Mouse (Mus musculus) lung, embryonic 15.5 days (tissue): ENCODE measurements at regions not wholly inside any gene's neighbourhood (a gene's known extent, or its start where the extent isn't known, plus 50 kb on each side); places are given as distances from the start of the nearest gene placed in this dataset.
"Not testable (repeated sequence)": the region's sequence is repeated elsewhere in the genome, so short reads cannot be mapped to it uniquely, and the experiment has no call there.

Experiments used
- ATAC-seq: fragments of 200-750 bp; cut with Nextera tagmentation; 2 replicates; pipeline ENCODE4 v1.8.0; 2017; ENCODE audit warnings: moderate number of reproducible peaks, borderline replicate concordance; ENCODE audit not compliant: low FRiP score, low TSS enrichment; ENCODE audit errors: extremely low read depth
- H3K27ac ChIP-seq: fragments of 300-500 bp; sonication (generic); 2 replicates; pipeline ENCODE4 v1.5.1; 2015; ENCODE audit warnings: moderate library complexity, mild to moderate bottlenecking, inconsistent platforms
- H3K27me3 ChIP-seq: fragments of 300-500 bp; sonication (generic); 2 replicates; pipeline ENCODE4 v1.6.1; 2015; ENCODE audit warnings: inconsistent platforms
- H3K36me3 ChIP-seq: fragments of 300-500 bp; sonication (generic); 2 replicates; pipeline ENCODE4 v1.6.1; 2015; ENCODE audit warnings: inconsistent platforms
- H3K4me1 ChIP-seq: fragments of 300-500 bp; sonication (generic); 2 replicates; pipeline ENCODE4 v1.6.1; 2015; ENCODE audit warnings: inconsistent platforms
- H3K4me2 ChIP-seq: fragments of 300-500 bp; sonication (generic); 2 replicates; pipeline ENCODE4 v1.6.1; 2015; ENCODE audit warnings: inconsistent platforms, mild to moderate bottlenecking, moderate library complexity
- H3K4me3 ChIP-seq: fragments of 300-500 bp; sonication (generic); 2 replicates; pipeline ENCODE4 v1.5.1; 2015; ENCODE audit warnings: mild to moderate bottlenecking, inconsistent platforms
- H3K9ac ChIP-seq: fragments of 300-500 bp; sonication (generic); 2 replicates; pipeline ENCODE4 v1.6.1; 2015; ENCODE audit warnings: inconsistent platforms
- H3K9me3 ChIP-seq: fragments of 300-500 bp; sonication (generic); 2 replicates; pipeline ENCODE4 v1.6.1; 2016; ENCODE audit warnings: inconsistent platforms
- WGBS: fragments of 180-500 bp; shearing (Covaris S2); methylation state at CpG from one replicate; pipeline ENCODE4 v1.1.7; 2015; 5-methylcytosine and 5-hydroxymethylcytosine counted together

DNA sequence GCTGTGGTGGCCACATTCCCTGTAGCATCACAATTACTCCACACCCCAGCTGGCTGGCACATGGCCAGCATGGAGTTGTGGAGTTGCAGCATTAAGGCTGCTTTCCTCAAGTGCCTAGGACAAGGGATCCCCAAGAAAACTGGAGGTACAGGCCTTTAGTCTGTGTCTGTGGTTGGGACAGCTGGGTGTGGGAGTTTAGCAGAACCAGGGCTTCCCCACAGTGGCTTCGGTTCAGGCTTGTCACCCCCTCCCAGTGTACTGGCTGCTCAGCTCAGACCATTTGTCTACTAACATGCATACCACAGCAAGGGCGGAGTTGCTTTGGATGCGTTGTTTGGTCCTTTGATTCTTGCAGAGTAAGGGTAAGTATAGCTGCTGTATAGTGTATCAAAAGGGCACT is 79.1 kb upstream of the Neurl1b start:
- H3K36me3 ChIP-seq, result no peaks in the 10 kb centered on the region
- WGBS, result 59% methylated on average over 3 of the region's 3 CpGs
- no peak for ATAC-seq
- no peaks in the 10 kb centered on the region for H3K4me1 ChIP-seq
- H3K4me2 ChIP-seq, result no peak overlapping the region
- H3K9ac ChIP-seq, result no peak overlapping the region
- H3K9me3 ChIP-seq, result no peaks in the 10 kb centered on the region
- H3K27ac ChIP-seq, result no peak overlapping the region
- H3K4me3 ChIP-seq, result no peak overlapping the region
- no peaks in the 10 kb centered on the region for H3K27me3 ChIP-seq

DNA sequence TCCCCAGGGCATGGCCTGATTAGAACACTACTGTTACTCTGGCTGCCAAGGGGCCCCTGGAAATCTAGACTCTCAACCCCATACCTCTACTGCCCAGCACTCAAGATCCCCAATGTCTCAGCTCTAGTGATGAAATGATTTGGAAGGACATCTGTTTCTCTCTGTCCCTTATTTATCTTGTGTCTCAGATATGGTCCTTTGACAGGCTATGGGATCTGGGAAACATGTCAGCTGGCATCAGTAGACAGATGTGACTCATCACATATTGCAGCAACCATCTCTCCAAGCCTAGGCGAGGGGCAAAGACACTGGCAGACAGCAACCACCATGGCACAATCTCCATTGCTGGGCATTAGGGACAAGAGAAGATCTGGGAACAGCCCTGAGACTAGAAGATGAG is 78.6 kb upstream of the Neurl1b start:
- no peak for ATAC-seq
- H3K36me3 ChIP-seq, result no peaks in the 10 kb centered on the region
- no peaks in the 10 kb centered on the region for H3K9me3 ChIP-seq
- H3K27ac ChIP-seq, result no peak overlapping the region
- no peak overlapping the region for H3K4me2 ChIP-seq
- no peak overlapping the region for H3K4me3 ChIP-seq
- no peaks in the 10 kb centered on the region for H3K4me1 ChIP-seq
- WGBS, result 83% methylated on average over 1 of the region's 1 CpGs
- H3K9ac ChIP-seq, result no peak overlapping the region
- H3K27me3 ChIP-seq, result no peaks in the 10 kb centered on the region

DNA sequence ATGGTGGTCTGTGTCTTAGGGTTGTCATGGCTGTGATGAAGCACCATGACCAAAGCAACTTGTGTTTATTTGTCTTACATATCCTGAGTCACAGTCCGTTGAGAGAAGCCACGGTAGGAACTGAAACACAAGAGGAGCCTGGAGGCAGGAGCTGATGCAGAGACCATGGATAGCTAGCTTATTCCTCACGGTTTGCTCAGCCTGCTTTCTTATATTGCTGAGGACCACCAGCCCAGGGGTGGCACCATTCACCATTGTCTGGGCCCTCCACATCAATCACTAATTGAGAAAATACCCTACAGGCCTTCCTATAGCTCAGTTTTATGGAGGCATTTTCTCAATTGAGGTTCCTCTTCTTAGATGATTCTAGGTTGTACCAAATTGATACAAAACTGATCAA is 77.5 kb upstream of the Neurl1b start:
- no peaks in the 10 kb centered on the region for H3K27me3 ChIP-seq
- no peak overlapping the region for H3K4me3 ChIP-seq
- no peak overlapping the region for H3K9ac ChIP-seq
- ATAC-seq, result no peak
- no peak overlapping the region for H3K27ac ChIP-seq
- no peak overlapping the region for H3K4me2 ChIP-seq
- 53% methylated on average over 3 of the region's 3 CpGs for WGBS
- no peaks in the 10 kb centered on the region for H3K9me3 ChIP-seq
- no peaks in the 10 kb centered on the region for H3K4me1 ChIP-seq
- no peaks in the 10 kb centered on the region for H3K36me3 ChIP-seq

DNA sequence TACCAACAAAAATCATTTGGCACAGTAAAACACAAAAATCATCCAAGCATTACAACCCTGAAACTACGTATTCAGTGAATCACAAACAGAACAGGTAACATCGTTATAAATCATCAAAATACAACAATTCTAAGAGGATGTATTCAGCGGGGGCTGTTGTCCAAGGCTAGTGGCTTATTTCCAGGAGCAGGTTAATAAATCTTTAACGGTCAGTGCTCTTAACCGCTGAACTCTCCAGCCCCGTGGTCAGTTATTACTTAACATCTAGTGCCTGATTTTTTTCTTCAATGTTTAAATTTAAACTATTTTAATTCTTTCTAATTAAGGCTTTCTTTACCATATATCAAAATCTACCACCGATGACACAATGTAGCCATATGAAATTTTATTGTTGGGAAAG is 69.2 kb upstream of the Neurl1b start:
- not testable (repeated sequence) for H3K4me2 ChIP-seq, ATAC-seq, H3K9me3 ChIP-seq, H3K4me3 ChIP-seq, H3K27ac ChIP-seq, H3K27me3 ChIP-seq, H3K4me1 ChIP-seq, H3K36me3 ChIP-seq, H3K9ac ChIP-seq
- WGBS, result 71% methylated on average over 7 of the region's 7 CpGs

DNA sequence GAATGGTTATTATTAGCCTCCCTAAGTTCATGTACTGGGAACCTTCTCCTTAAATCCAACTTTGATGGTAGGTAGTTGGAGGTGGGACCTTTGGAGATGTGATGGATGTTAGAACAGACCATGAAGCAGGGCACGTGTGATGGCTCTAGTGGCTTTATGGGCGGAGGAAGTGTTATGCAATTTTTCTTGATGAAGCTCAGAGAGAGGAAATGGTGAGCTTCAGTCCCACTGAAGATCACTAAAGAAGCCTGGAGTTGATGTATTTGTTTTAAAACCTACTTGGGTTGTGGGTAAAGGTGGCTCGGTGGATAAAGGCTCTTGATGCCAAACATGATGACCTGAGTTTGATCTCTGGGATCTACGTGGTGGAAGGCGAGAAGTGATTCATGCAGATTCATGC is 66.5 kb upstream of the Neurl1b start:
- Histone ChIP-seq H3K4me3 (no peak overlapping the region), H3K27me3 (no peaks in the 10 kb centered on the region), H3K36me3 (no peaks in the 10 kb centered on the region), H3K4me1 (0 out of 2 replicates have a peak, but pooled peaks cover 4% of the 10 kb centered on the region), H3K4me2 (no peak overlapping the region), H3K27ac (no peak overlapping the region), H3K9me3 (no peaks in the 10 kb centered on the region), H3K9ac (no peak overlapping the region)
- 66% methylated on average over 5 of the region's 5 CpGs for WGBS
- ATAC-seq, result no peak

DNA sequence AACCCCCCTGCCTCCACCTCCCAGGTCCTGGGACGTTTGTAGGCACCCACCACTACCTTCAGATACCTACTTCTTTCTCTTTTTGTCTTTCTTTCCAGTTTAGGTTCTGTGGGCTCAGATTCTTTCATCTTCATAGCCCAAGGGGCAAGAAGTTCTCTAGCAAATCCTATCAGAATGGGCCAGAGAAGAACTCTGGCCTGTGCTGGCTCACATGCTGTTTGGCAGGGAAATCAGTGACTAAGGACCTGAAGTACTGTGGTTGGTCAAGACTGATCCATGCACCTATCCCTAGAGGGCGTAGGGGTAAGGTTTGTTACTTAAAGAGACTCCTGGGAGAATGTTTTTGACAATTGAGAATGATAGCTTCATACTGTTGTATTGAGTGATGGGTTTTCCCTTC is 64.9 kb upstream of the Neurl1b start:
- 32% methylated on average over 2 of the region's 2 CpGs for WGBS
- H3K36me3 ChIP-seq, result no peaks in the 10 kb centered on the region
- no peak overlapping the region for H3K27ac ChIP-seq
- 0 out of 2 replicates have a peak, but pooled peaks cover 4% of the 10 kb centered on the region for H3K4me1 ChIP-seq
- ATAC-seq, result no peak
- no peak overlapping the region for H3K4me3 ChIP-seq
- H3K27me3 ChIP-seq, result no peaks in the 10 kb centered on the region
- no peak overlapping the region for H3K9ac ChIP-seq
- no peaks in the 10 kb centered on the region for H3K9me3 ChIP-seq
- H3K4me2 ChIP-seq, result no peak overlapping the region

DNA sequence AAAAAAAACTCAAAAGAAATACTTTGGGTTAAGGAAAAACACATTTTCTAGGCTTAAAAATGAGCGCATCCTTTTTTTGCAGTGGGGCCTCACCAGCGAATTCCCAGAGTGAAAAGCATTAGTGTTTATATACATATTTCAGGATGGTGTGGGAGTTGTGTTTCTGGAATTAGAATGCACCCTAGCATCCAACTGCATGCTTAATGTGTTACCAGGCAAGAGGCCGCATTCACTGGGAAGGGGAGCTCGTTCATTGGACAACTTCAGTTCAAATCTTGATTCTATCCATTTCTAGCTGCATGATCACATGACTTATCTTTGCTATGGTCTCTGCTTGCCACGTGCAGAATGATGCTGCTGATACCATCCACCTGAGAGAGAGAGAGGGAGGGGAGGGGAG is 64.4 kb upstream of the Neurl1b start:
- Histone ChIP-seq H3K4me2 (no peak overlapping the region), H3K4me3 (no peak overlapping the region), H3K36me3 (no peaks in the 10 kb centered on the region), H3K27ac (no peak overlapping the region), H3K27me3 (no peaks in the 10 kb centered on the region), H3K9me3 (no peaks in the 10 kb centered on the region), H3K4me1 (0 out of 2 replicates have a peak, but pooled peaks cover 4% of the 10 kb centered on the region), H3K9ac (no peak overlapping the region)
- no peak for ATAC-seq
- WGBS, result 76% methylated on average over 5 of the region's 5 CpGs

DNA sequence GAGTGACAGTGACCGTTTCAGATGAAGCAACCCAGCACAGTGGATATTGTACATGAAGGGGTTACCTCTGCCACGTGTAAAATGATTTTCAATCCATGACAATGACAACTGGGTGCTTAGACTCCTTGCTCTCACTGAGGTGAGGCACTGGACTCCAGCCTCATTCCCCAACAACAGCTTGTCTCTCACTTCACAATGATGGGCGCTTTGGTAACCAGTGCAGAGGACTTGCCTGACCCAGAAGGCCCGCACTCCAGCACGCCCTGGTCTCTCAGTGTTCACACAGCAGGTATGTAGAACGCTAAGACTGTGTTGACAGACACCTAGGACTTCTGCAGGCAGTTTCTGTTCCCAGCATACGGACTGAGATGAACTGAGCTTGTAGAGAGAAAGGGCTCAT is 62.6 kb upstream of the Neurl1b start:
- Histone ChIP-seq H3K9ac (no peak overlapping the region), H3K4me1 (0 out of 2 replicates have a peak, but pooled peaks cover 4% of the 10 kb centered on the region), H3K27me3 (no peaks in the 10 kb centered on the region), H3K4me2 (no peak overlapping the region), H3K27ac (no peak overlapping the region), H3K9me3 (no peaks in the 10 kb centered on the region), H3K36me3 (no peaks in the 10 kb centered on the region), H3K4me3 (no peak overlapping the region)
- ATAC-seq, result no peak
- 76% methylated on average over 7 of the region's 7 CpGs for WGBS

DNA sequence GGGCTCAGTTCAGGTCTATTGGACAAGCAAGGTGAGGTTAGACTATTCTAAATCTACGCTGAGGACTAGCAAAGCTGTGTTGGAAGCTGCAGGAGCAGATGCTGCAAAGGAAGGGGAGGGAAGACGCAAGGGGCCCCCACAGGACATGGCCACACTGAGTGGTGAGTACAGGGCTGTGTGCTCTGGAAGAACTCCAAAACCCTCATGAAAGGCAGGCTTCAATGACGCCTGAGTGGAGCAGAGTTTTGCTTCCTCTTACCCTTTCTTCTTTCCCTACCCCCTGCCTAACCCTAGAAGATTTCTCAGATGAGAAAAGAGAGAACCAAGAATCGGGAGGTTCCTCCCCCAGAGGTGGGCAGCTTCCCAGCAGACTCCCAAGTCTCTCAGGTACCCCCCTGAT is 61.9 kb upstream of the Neurl1b start:
- Histone ChIP-seq H3K27me3 (no peaks in the 10 kb centered on the region), H3K36me3 (no peaks in the 10 kb centered on the region), H3K27ac (no peak overlapping the region), H3K9me3 (no peaks in the 10 kb centered on the region), H3K4me3 (no peak overlapping the region), H3K9ac (no peak overlapping the region), H3K4me1 (peaks cover 10% of the 10 kb centered on the region), H3K4me2 (no peak overlapping the region)
- 50% methylated on average over 4 of the region's 4 CpGs for WGBS
- no peak for ATAC-seq

DNA sequence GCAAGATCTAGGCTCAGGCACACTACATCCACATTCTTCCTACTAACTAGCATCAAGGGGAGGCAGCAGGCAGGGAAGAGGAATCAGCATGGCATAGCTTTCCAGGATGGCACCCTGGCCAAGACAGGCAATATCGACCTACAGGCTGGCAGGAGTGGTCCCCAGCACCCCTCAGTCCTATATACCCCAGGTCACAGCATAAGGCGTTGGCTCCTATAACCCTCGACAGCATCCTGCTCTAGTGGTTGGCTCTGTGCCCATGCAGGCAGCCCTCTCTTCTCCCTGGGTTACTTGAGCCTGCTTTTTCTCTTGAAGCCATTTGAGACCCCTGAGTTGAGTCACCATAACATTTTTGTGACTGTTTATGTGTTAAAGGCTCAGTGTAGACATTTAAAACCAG is 60.2 kb upstream of the Neurl1b start:
- no peak overlapping the region for H3K9ac ChIP-seq

DNA sequence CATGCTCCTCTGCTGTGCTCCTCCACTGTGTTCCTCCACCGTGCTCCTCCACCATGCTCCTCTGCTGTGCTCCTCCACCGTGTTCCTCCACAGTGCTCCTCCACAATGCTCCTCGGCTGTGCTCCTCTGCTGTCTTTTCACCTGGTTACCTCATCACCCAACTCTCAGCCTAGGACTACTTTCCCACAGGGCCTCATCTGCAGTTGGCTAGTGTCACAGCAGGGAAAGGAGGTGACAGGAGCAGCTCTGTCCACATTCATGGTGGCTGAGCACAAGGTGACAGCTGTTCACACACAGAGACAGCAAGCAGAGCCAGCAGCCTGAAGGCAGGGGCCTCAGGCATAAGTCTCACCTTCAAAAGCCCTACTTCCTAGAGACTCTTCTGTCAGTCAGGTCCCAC is 59.3 kb upstream of the Neurl1b start:
- Histone ChIP-seq H3K9me3 (no peaks in the 10 kb centered on the region), H3K36me3 (no peaks in the 10 kb centered on the region), H3K4me3 (no peak overlapping the region), H3K27me3 (no peaks in the 10 kb centered on the region), H3K9ac (no peak overlapping the region), H3K27ac (no peak overlapping the region), H3K4me2 (no peak overlapping the region), H3K4me1 (peaks cover 21% of the 10 kb centered on the region)
- 87% methylated on average over 3 of the region's 3 CpGs for WGBS
- no peak for ATAC-seq

More for the DNA sequence above, 60.2 kb upstream of the Neurl1b start:
- no peak for ATAC-seq
- Histone ChIP-seq H3K27ac (no peak overlapping the region), H3K4me3 (no peak overlapping the region), H3K4me2 (no peak overlapping the region), H3K36me3 (no peaks in the 10 kb centered on the region), H3K27me3 (no peaks in the 10 kb centered on the region), H3K4me1 (peaks cover 15% of the 10 kb centered on the region), H3K9me3 (no peaks in the 10 kb centered on the region)
- WGBS, result 28% methylated on average over 3 of the region's 3 CpGs

DNA sequence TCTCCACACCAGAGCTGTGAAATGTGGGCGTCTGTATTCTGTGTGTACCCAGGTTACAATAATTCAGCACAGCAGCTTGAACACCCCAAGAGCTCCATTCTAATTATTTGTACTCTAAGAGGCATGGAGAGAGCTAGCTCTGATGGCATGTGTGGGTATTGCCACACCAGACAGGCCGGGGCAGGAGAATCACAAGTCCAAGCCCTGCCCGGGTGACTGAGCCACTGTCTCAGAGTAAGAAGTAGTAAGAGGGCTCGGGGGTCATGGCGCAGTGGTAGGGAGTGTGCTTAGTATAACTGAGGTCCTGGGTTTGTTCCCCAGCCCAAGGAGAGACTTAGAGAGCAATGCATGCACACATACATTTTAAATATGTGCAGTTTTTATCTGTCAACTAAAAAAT is 57.7 kb upstream of the Neurl1b start:
- peaks cover 37% of the 10 kb centered on the region for H3K4me1 ChIP-seq
- no peak overlapping the region for H3K4me2 ChIP-seq
- no peaks in the 10 kb centered on the region for H3K36me3 ChIP-seq
- no peaks in the 10 kb centered on the region for H3K9me3 ChIP-seq
- H3K27ac ChIP-seq, result no peak overlapping the region
- ATAC-seq, result no peak
- H3K9ac ChIP-seq, result no peak overlapping the region
- 74% methylated on average over 5 of the region's 5 CpGs for WGBS
- H3K27me3 ChIP-seq, result no peaks in the 10 kb centered on the region
- H3K4me3 ChIP-seq, result no peak overlapping the region

DNA sequence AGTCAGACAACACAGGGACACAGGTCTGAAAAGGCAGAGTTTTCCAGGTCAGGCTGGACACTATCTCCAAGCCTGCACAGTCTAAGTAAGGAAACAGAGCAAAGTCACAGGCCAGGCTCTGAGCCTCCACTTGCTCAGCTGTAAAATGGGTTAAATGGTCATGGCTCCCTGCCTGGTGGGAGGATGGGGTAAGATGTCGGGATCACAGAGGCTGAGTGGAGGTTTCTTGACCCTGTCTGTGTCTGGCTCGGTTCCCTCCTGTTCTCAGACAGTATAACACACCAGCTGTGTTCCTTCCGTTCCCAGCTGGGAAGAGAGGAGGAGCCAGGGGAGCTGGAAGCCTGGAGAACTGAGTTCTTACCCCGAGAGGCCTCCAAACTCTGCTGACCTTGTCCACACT is 56.8 kb upstream of the Neurl1b start:
- Histone ChIP-seq H3K9me3 (no peaks in the 10 kb centered on the region), H3K9ac (no peak overlapping the region), H3K4me3 (no peak overlapping the region), H3K27me3 (no peaks in the 10 kb centered on the region), H3K4me1 (peaks cover 41% of the 10 kb centered on the region), H3K4me2 (no peak overlapping the region), H3K36me3 (no peaks in the 10 kb centered on the region), H3K27ac (0 out of 2 replicates have a peak overlapping the region, but pooled peaks have one; percentile 35)
- ATAC-seq, result peak; percentile 82
- 22% methylated on average over 4 of the region's 4 CpGs for whole genome bisulfite sequencing
